Mouse (Mus musculus) limb, embryonic 11.5 days (tissue): ENCODE measurements around the gene Ccndbp1. TPM values are rescaled to one million over a fixed set of nuclear protein-coding genes. Genes with fewer than 3 reads are reported as not detected.
"Not testable (repeated sequence)": the region's sequence is repeated elsewhere in the genome, so short reads cannot be mapped to it uniquely, and the experiment has no call there.

Experiments
- ATAC-seq: fragments of 200-750 bp; cut with Nextera tagmentation; 2 replicates; pipeline ENCODE4 v1.8.0; 2017; ENCODE audit warnings: low read depth; ENCODE audit not compliant: insufficient number of reproducible peaks, low FRiP score, low TSS enrichment
- DNase-seq: peaks from one replicate; pipeline ENCODE4 v3.0.0-alpha.2; 2015; ENCODE audit warnings: low spot score
- H3K27ac ChIP-seq: fragments of 300-500 bp; sonication (generic); replicated peaks from 2 replicates; pipeline ENCODE4 v1.5.1; 2014; ENCODE audit warnings: low read depth, mild to moderate bottlenecking, low read length
- H3K27me3 ChIP-seq: fragments of 300-500 bp; sonication (generic); 2 replicates; pipeline ENCODE4 v1.6.1; 2014; ENCODE audit warnings: mild to moderate bottlenecking, low read length, mixed read lengths; ENCODE audit not compliant: control insufficient read depth, insufficient read depth
- H3K36me3 ChIP-seq: fragments of 300-500 bp; sonication (generic); 2 replicates; pipeline ENCODE4 v1.6.1; 2014; ENCODE audit warnings: mild to moderate bottlenecking, low read length, moderate library complexity, mixed read lengths; ENCODE audit not compliant: control insufficient read depth, insufficient read depth
- H3K4me1 ChIP-seq: fragments of 300-500 bp; sonication (generic); 2 replicates; pipeline ENCODE4 v1.6.1; 2014; ENCODE audit warnings: low read length, mixed read lengths; ENCODE audit not compliant: control insufficient read depth, insufficient read depth
- H3K4me2 ChIP-seq: fragments of 300-500 bp; sonication (generic); 2 replicates; pipeline ENCODE4 v1.6.1; 2014; ENCODE audit warnings: low read depth, mild to moderate bottlenecking, moderate library complexity; ENCODE audit not compliant: severe bottlenecking
- H3K4me3 ChIP-seq: fragments of 300-500 bp; sonication (generic); 2 replicates; pipeline ENCODE4 v1.5.1; 2014; ENCODE audit warnings: low read depth, low read length
- H3K9ac ChIP-seq: fragments of 300-500 bp; sonication (generic); 2 replicates; pipeline ENCODE4 v1.6.1; 2014; ENCODE audit warnings: mild to moderate bottlenecking, low read length
- H3K9me3 ChIP-seq: fragments of 300-500 bp; sonication (generic); 2 replicates; pipeline ENCODE4 v1.6.1; 2016; ENCODE audit warnings: low read length; ENCODE audit not compliant: control insufficient read depth
- WGBS: fragments of 180-500 bp; shearing (Covaris S2); extraction: QIAGEN DNeasy Blood & Tissue Kit; methylation state at CpG from one replicate; pipeline ENCODE4 v1.1.7; 2014; 5-methylcytosine and 5-hydroxymethylcytosine counted together
- polyA plus RNA-seq: library from polyadenylated mRNA; unstranded; fragments of >200 nt; fragmentation: Nextera tagmentation; extraction: Ambion mirVana; gene quantifications from 2 replicates; pipeline ENCODE4 v1.2.1, GENCODE M21; 2014

Ccndbp1 gene
- polyA plus RNA-seq, 1 experiment from 2014 or later: 32.7 TPM

- no peak overlapping the region for H3K9ac ChIP-seq
- H3K27me3 ChIP-seq: 0 out of 2 replicates have a peak, but pooled peaks cover 3% of the 10 kb centered on the region
- ATAC-seq (no peak), DNase-seq (no peak)
- no peak overlapping the region for H3K4me2 ChIP-seq
- H3K36me3 ChIP-seq: no peaks in the 10 kb centered on the region
- no peaks in the 10 kb centered on the region for H3K9me3 ChIP-seq
- H3K27ac ChIP-seq: no peak overlapping the region
- 67% methylated on average over 2 of the region's 2 CpGs for WGBS
- no peak overlapping the region for H3K4me3 ChIP-seq
- no peaks in the 10 kb centered on the region for H3K4me1 ChIP-seq
Observed at GRCm38 (mm10) chr2:120980861-120981260, 27.3 kb upstream of the Ccndbp1 start.

GRCm38 (mm10) chr2:120983611-120984010 is 24.6 kb upstream of the Ccndbp1 start:
- 26% methylated on average over 2 of the region's 2 CpGs for WGBS
- DNase-seq (no peak), ATAC-seq (no peak)
- Histone ChIP-seq H3K27me3 (no peaks in the 10 kb centered on the region), H3K4me2 (no peak overlapping the region), H3K4me3 (no peak overlapping the region), H3K4me1 (no peaks in the 10 kb centered on the region), H3K27ac (no peak overlapping the region), H3K9me3 (no peaks in the 10 kb centered on the region), H3K9ac (no peak overlapping the region), H3K36me3 (no peaks in the 10 kb centered on the region)

- H3K9ac ChIP-seq: no peak overlapping the region
- H3K27me3 ChIP-seq: no peaks in the 10 kb centered on the region
- no peak for ATAC-seq
- H3K4me1 ChIP-seq: no peaks in the 10 kb centered on the region
- H3K4me3 ChIP-seq: no peak overlapping the region
- H3K4me2 ChIP-seq: no peak overlapping the region
- 85% methylated on average over 1 of the region's 1 CpGs for WGBS
- no peaks in the 10 kb centered on the region for H3K9me3 ChIP-seq
- DNase-seq: no peak
- H3K36me3 ChIP-seq: no peaks in the 10 kb centered on the region
- H3K27ac ChIP-seq: no peak overlapping the region
Observed at GRCm38 (mm10) chr2:120985241-120985640, 23.0 kb upstream of the Ccndbp1 start.

GRCm38 (mm10) chr2:120991196-120991595 is 17.0 kb upstream of the Ccndbp1 start:
- no peaks in the 10 kb centered on the region for H3K27me3 ChIP-seq
- H3K4me1 ChIP-seq: no peaks in the 10 kb centered on the region
- H3K9ac ChIP-seq: no peak overlapping the region
- 76% methylated on average over 4 of the region's 4 CpGs for WGBS
- H3K36me3 ChIP-seq: no peaks in the 10 kb centered on the region
- ATAC-seq: no peak
- DNase-seq: no peak
- no peaks in the 10 kb centered on the region for H3K9me3 ChIP-seq
- no peak overlapping the region for H3K4me2 ChIP-seq
- H3K27ac ChIP-seq: no peak overlapping the region
- H3K4me3 ChIP-seq: no peak overlapping the region

- 81% methylated on average over 1 of the region's 1 CpGs for WGBS
- H3K4me2 ChIP-seq, H3K4me3 ChIP-seq, H3K27me3 ChIP-seq, H3K36me3 ChIP-seq, DNase-seq, H3K27ac ChIP-seq, H3K9ac ChIP-seq, H3K9me3 ChIP-seq, ATAC-seq, H3K4me1 ChIP-seq: not testable (repeated sequence)
Observed at GRCm38 (mm10) chr2:120996607-120997006, 11.6 kb upstream of the Ccndbp1 start.

- ATAC-seq: no peak
- 88% methylated on average over 8 of the region's 8 CpGs for WGBS
Observed at GRCm38 (mm10) chr2:120998863-120999262, 9.3 kb upstream of the Ccndbp1 start.

GRCm38 (mm10) chr2:121003586-121003985 is 4.6 kb upstream of the Ccndbp1 start:
- no peak overlapping the region for H3K27ac ChIP-seq
- H3K4me3 ChIP-seq: no peak overlapping the region
- H3K27me3 ChIP-seq: no peaks in the 10 kb centered on the region
- ATAC-seq (no peak), DNase-seq (no peak)
- no peak overlapping the region for H3K4me2 ChIP-seq
- no peaks in the 10 kb centered on the region for H3K9me3 ChIP-seq
- 70% methylated on average over 2 of the region's 2 CpGs for WGBS
- H3K36me3 ChIP-seq: no peaks in the 10 kb centered on the region
- no peak overlapping the region for H3K9ac ChIP-seq
- H3K4me1 ChIP-seq: no peaks in the 10 kb centered on the region

More at GRCm38 (mm10) chr2:120998863-120999262, 9.3 kb upstream of the Ccndbp1 start:
- no peak overlapping the region for H3K4me2 ChIP-seq
- DNase-seq: no peak
- no peak overlapping the region for H3K27ac ChIP-seq
- H3K9ac ChIP-seq: no peak overlapping the region
- no peaks in the 10 kb centered on the region for H3K27me3 ChIP-seq
- H3K36me3 ChIP-seq: no peaks in the 10 kb centered on the region
- H3K9me3 ChIP-seq: no peaks in the 10 kb centered on the region
- no peaks in the 10 kb centered on the region for H3K4me1 ChIP-seq
- no peak overlapping the region for H3K4me3 ChIP-seq

- DNase-seq: no peak
- 82% methylated on average over 7 of the region's 7 CpGs for WGBS
- no peak overlapping the region for H3K27ac ChIP-seq
- H3K9me3 ChIP-seq: no peaks in the 10 kb centered on the region
- H3K4me2 ChIP-seq: no peak overlapping the region
- no peak overlapping the region for H3K9ac ChIP-seq
- ATAC-seq: no peak
- no peaks in the 10 kb centered on the region for H3K27me3 ChIP-seq
- peaks cover 4% of the 10 kb centered on the region; the same call in 1 of the 2 replicates for H3K4me1 ChIP-seq
- no peaks in the 10 kb centered on the region for H3K36me3 ChIP-seq
- H3K4me3 ChIP-seq: no peak overlapping the region
Observed at GRCm38 (mm10) chr2:121004018-121004811, 4.0 kb upstream of the Ccndbp1 start.
